Mouse (Mus musculus) liver, postnatal 0 days (tissue): ENCODE results near the gene Spx.

ENCODE experiments used
- CTCF ChIP-seq: sonication (generic); IDR thresholded peaks from 2 replicates; pipeline ENCODE4 v1.5.1; 2016; ENCODE audit warnings: antibody characterized with exemption, low read depth
- EP300 ChIP-seq: IDR thresholded peaks from 2 replicates; pipeline ENCODE4 v1.6.1; 2016; ENCODE audit warnings: antibody characterized with exemption, low read depth, mild to moderate bottlenecking

GRCm38 (mm10) chr6:142384521-142384920, 28.7 kb upstream of the Spx start:
- TF ChIP-seq EP300 (no peak), CTCF (no peak)
